Mouse (Mus musculus) hindbrain, embryonic 16.5 days (tissue): Measurements from ENCODE around the gene Lsm4. TPM values are rescaled to one million over a fixed set of nuclear protein-coding genes. Genes with fewer than 3 reads are reported as not detected.

ENCODE experiments used
- ATAC-seq: fragments of 200-750 bp; cut with Nextera tagmentation; 2 replicates; pipeline ENCODE4 v1.8.0; 2017; ENCODE audit warnings: moderate TSS enrichment, moderate library complexity
- H3K27ac ChIP-seq: fragments of 300-500 bp; sonication (generic); 2 replicates; pipeline ENCODE4 v1.5.1; 2014; ENCODE audit warnings: low read depth, mild to moderate bottlenecking, control low read depth, low read length, moderate library complexity
- H3K27me3 ChIP-seq: fragments of 300-500 bp; sonication (generic); replicated peaks from 2 replicates; pipeline ENCODE4 v1.6.1; 2014; ENCODE audit warnings: low read length; ENCODE audit not compliant: control insufficient read depth, insufficient read depth
- H3K36me3 ChIP-seq: fragments of 300-500 bp; sonication (generic); 2 replicates; pipeline ENCODE4 v1.6.1; 2014; ENCODE audit warnings: mild to moderate bottlenecking, low read length, moderate library complexity, mixed read lengths; ENCODE audit not compliant: control insufficient read depth, insufficient read depth
- H3K4me1 ChIP-seq: fragments of 300-500 bp; sonication (generic); 2 replicates; pipeline ENCODE4 v1.6.1; 2014; ENCODE audit warnings: low read depth, low read length; ENCODE audit not compliant: control insufficient read depth, insufficient read depth
- H3K4me2 ChIP-seq: fragments of 300-500 bp; sonication (generic); 2 replicates; pipeline ENCODE4 v1.6.1; 2014; ENCODE audit warnings: mild to moderate bottlenecking, low read length, control low read depth, moderate library complexity
- H3K4me3 ChIP-seq: fragments of 300-500 bp; sonication (generic); 2 replicates; pipeline ENCODE4 v1.5.1; 2014; ENCODE audit warnings: mild to moderate bottlenecking, low read length, control low read depth, moderate library complexity
- H3K9ac ChIP-seq: fragments of 300-500 bp; sonication (generic); 2 replicates; pipeline ENCODE4 v1.6.1; 2014; ENCODE audit warnings: low read depth, mild to moderate bottlenecking, control low read depth, low read length, moderate library complexity
- H3K9me3 ChIP-seq: fragments of 300-500 bp; sonication (generic); 2 replicates; pipeline ENCODE4 v1.6.1; 2014; ENCODE audit warnings: mild to moderate bottlenecking, low read length, moderate library complexity; ENCODE audit not compliant: control insufficient read depth
- WGBS: fragments of 180-500 bp; shearing (Covaris S2); extraction: QIAGEN DNeasy Blood & Tissue Kit; methylation state at CpG from one replicate; pipeline ENCODE4 v1.1.7; 2014; 5-methylcytosine and 5-hydroxymethylcytosine counted together
- polyA plus RNA-seq: library from polyadenylated mRNA; unstranded; fragments of >200 nt; fragmentation: Nextera tagmentation; extraction: Ambion mirVana; gene quantifications from 2 replicates; pipeline ENCODE4 v1.2.1, GENCODE M21; 2015

The Lsm4 gene
- polyA plus RNA-seq, 1 experiment from 2014 or later, result 168 TPM

- Histone ChIP-seq H3K27ac (no peak within 1 kb of the TSS), H3K9me3 (no peaks in the 10 kb centered on the region), H3K4me3 (no peak within 1 kb of the TSS), H3K27me3 (peaks cover 3% of the 10 kb centered on the region), H3K9ac (no peak within 1 kb of the TSS), H3K4me1 (no peaks in the 10 kb centered on the region), H3K36me3 (no peaks in the 10 kb centered on the region), H3K4me2 (no peak within 1 kb of the TSS)
- no peak for ATAC-seq
- 62% methylated on average over 7 of the region's 7 CpGs for WGBS
Observed at GRCm38 (mm10) chr8:70723486-70724210, 50.6 kb downstream of the Lsm4 start, which contains the start of gene Pde4c. Gene Pde4c, plus strand, starts transcription at chr8:70723720.

DNA sequence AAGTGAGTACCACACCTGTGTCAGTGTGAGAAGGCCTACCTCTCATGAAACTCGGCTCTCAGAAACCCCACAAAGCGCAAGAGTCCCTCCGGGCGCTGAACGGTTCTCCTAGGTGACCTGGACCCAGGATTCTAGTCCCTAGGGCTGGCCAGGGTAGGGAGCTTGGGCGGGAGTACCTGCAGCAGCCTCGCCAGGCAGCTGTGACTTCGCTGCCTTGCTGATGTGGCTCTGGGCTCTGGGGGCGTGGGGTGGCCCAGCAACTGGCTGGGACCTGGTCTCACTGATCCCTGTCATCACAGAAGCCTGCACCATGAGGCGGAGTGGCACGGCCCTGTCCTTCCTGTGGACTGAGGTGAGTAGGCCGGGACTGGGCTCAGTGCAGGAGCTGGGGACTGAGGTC, 51.2 kb downstream of the Lsm4 start:
- Histone ChIP-seq H3K4me3 (no peak overlapping the region), H3K36me3 (no peaks in the 10 kb centered on the region), H3K9ac (no peak overlapping the region), H3K4me2 (no peak overlapping the region), H3K27me3 (peaks cover 8% of the 10 kb centered on the region), H3K4me1 (no peaks in the 10 kb centered on the region), H3K9me3 (no peaks in the 10 kb centered on the region), H3K27ac (no peak overlapping the region)
- ATAC-seq, result no peak
- 79% methylated on average over 12 of the region's 12 CpGs for WGBS

DNA sequence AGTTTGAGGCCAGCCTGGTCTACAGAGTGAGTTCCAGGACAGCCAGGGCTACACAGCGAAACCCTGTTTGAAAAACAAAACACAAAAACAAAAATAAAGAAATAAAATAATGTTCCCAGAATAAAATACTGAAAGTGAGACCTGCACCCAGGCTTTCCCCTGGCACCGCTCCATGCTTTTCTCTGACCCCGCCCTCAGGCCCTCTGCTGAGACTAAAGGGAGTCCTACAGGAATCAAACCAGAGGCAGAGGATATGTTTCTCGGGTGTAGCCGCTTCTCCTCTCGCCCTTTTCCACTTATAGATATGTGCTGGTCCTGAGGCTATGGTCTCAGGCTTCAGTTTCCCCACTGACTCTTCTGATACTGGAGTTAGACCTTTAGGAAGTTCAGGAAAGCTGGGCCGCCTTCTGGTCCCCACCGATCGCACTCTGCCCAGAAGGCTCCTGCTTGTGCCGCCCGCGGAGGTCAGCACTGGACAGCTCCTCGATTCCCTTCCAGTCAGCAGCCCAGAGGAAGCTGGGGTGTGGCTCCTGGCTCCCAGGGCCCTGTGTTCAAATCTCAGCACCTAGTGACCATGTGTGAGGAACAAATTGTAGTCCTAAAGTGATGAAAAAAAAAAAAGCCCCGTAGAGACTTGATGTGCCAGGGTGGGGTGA, 52.9 kb downstream of the Lsm4 start:
- no peak for ATAC-seq
- WGBS, result 35% methylated on average over 14 of the region's 14 CpGs
- Histone ChIP-seq H3K36me3 (no peaks in the 10 kb centered on the region), H3K4me2 (no peak overlapping the region), H3K27ac (no peak overlapping the region), H3K9ac (no peak overlapping the region), H3K9me3 (no peaks in the 10 kb centered on the region), H3K4me3 (no peak overlapping the region), H3K27me3 (peaks cover 24% of the 10 kb centered on the region), H3K4me1 (no peaks in the 10 kb centered on the region)

- H3K4me1 ChIP-seq, result no peaks in the 10 kb centered on the region
- no peak overlapping the region for H3K4me2 ChIP-seq
- H3K27me3 ChIP-seq, result peaks cover 26% of the 10 kb centered on the region
- H3K9ac ChIP-seq, result no peak overlapping the region
- no peak for ATAC-seq
- no peaks in the 10 kb centered on the region for H3K36me3 ChIP-seq
- no peaks in the 10 kb centered on the region for H3K9me3 ChIP-seq
- WGBS, result 40% methylated on average over 11 of the region's 11 CpGs
- H3K27ac ChIP-seq, result no peak overlapping the region
- H3K4me3 ChIP-seq, result no peak overlapping the region
Observed at GRCm38 (mm10) chr8:70726721-70727120, 53.7 kb downstream of the Lsm4 start.

Other genes starting within 250 kb of the Lsm4 start
- 45.9 and 55.1 TPM in 2 replicates for gene Crtc1, start 233.7 kb upstream of the Lsm4 start, polyA plus RNA-seq
- gene Klhl26, start 196.3 kb upstream of the Lsm4 start, polyA plus RNA-seq, result 36.1 and 37.5 TPM in 2 replicates
- gene Tmem59l, start 185.9 kb upstream of the Lsm4 start, polyA plus RNA-seq, result 164 and 190 TPM in 2 replicates
- gene Crlf1, start 180.1 kb upstream of the Lsm4 start, polyA plus RNA-seq, result 9.3 and 15.5 TPM in 2 replicates
- 173 and 192 TPM in 2 replicates for gene Rex1bd, start 166.5 kb upstream of the Lsm4 start, polyA plus RNA-seq
- 576 and 598 TPM in 2 replicates for gene Uba52, start 162.4 kb upstream of the Lsm4 start, polyA plus RNA-seq
- gene Fkbp8, start 145.5 kb upstream of the Lsm4 start, polyA plus RNA-seq, result 429 and 441 TPM in 2 replicates
- gene Kxd1, start 145.3 kb upstream of the Lsm4 start, polyA plus RNA-seq, result 45.2 and 45.4 TPM in 2 replicates
- gene Ell, start 133.8 kb upstream of the Lsm4 start, polyA plus RNA-seq, result 14.9 and 19.2 TPM in 2 replicates
- gene Isyna1, start 78.9 kb upstream of the Lsm4 start, polyA plus RNA-seq, result 150 and 164 TPM in 2 replicates
- 148 and 157 TPM in 2 replicates for gene Ssbp4, start 64.4 kb upstream of the Lsm4 start, polyA plus RNA-seq
- gene Lrrc25, start 57.1 kb upstream of the Lsm4 start, polyA plus RNA-seq, result 1.1 and 1.6 TPM in 2 replicates
- 0.11 and 0.48 TPM in 2 replicates for gene Gdf15, start 40.8 kb upstream of the Lsm4 start, polyA plus RNA-seq
- 78.3 and 87.6 TPM in 2 replicates for gene Pgpep1, start 12.9 kb upstream of the Lsm4 start, polyA plus RNA-seq
- gene Jund, start 25.7 kb downstream of the Lsm4 start, polyA plus RNA-seq, result 60.0 and 69.0 TPM in 2 replicates
- gene Iqcn, start 30.2 kb downstream of the Lsm4 start, polyA plus RNA-seq, result 0.10 TPM in 1 of 2 replicates, not detected in the other
- 0.19 TPM in 1 of 2 replicates, not detected in the other for gene Gm3336, start 45.3 kb downstream of the Lsm4 start, polyA plus RNA-seq
- gene Pde4c, start 50.5 kb downstream of the Lsm4 start, polyA plus RNA-seq, result 0.19 and 0.42 TPM in 2 replicates
- 622 and 635 TPM in 2 replicates for gene Rab3a, start 81.4 kb downstream of the Lsm4 start, polyA plus RNA-seq
- 48.6 and 49.9 TPM in 2 replicates for gene Mpv17l2, start 87.7 kb downstream of the Lsm4 start, polyA plus RNA-seq
- 115 and 118 TPM in 2 replicates for gene Pik3r2, start 103.5 kb downstream of the Lsm4 start, polyA plus RNA-seq
- 21.9 and 23.9 TPM in 2 replicates for gene Mast3, start 131.8 kb downstream of the Lsm4 start, polyA plus RNA-seq
- gene Il12rb1, start 135.2 kb downstream of the Lsm4 start, polyA plus RNA-seq, result 0.11 and 0.14 TPM in 2 replicates
- gene Arrdc2, start 166.5 kb downstream of the Lsm4 start, polyA plus RNA-seq, result 6.8 and 7.9 TPM in 2 replicates
- gene Kcnn1, start 190.0 kb downstream of the Lsm4 start, polyA plus RNA-seq, result 16.3 and 18.5 TPM in 2 replicates
- gene Ccdc124, start 200.7 kb downstream of the Lsm4 start, polyA plus RNA-seq, result 168 and 190 TPM in 2 replicates
- gene Slc5a5, start 219.5 kb downstream of the Lsm4 start, polyA plus RNA-seq, result 2.4 and 3.1 TPM in 2 replicates
- gene Rpl18a, start 224.2 kb downstream of the Lsm4 start, polyA plus RNA-seq, result 1,821 and 2,018 TPM in 2 replicates
- 57.8 and 71.4 TPM in 2 replicates for gene Map1s, start 232.7 kb downstream of the Lsm4 start, polyA plus RNA-seq